Mouse (Mus musculus) kidney, embryonic 15.5 days (tissue): Measurements from ENCODE around the gene Anapc11. TPM values are rescaled to one million over a fixed set of nuclear protein-coding genes. Genes with fewer than 3 reads are reported as not detected.
A peak's percentile ranks its signal among the peaks of the same experiment; 100 is the strongest.

Experiments
- ATAC-seq: fragments of 200-750 bp; cut with Nextera tagmentation; replicated peaks from 2 replicates; pipeline ENCODE4 v1.8.0; 2017; ENCODE audit warnings: moderate TSS enrichment; ENCODE audit not compliant: low FRiP score
- H3K27ac ChIP-seq: fragments of 300-500 bp; sonication (generic); 2 replicates; pipeline ENCODE4 v1.5.1; 2015; ENCODE audit warnings: mild to moderate bottlenecking, inconsistent platforms
- H3K27me3 ChIP-seq: fragments of 300-500 bp; sonication (generic); 2 replicates; pipeline ENCODE4 v1.6.1; 2015; ENCODE audit warnings: inconsistent platforms
- H3K36me3 ChIP-seq: fragments of 300-500 bp; sonication (generic); 2 replicates; pipeline ENCODE4 v1.6.1; 2015; ENCODE audit warnings: inconsistent platforms
- H3K4me1 ChIP-seq: fragments of 300-500 bp; sonication (generic); 2 replicates; pipeline ENCODE4 v1.6.1; 2015; ENCODE audit warnings: inconsistent platforms
- H3K4me2 ChIP-seq: fragments of 300-500 bp; sonication (generic); 2 replicates; pipeline ENCODE4 v1.6.1; 2015; ENCODE audit warnings: moderate library complexity, mild to moderate bottlenecking, inconsistent platforms
- H3K4me3 ChIP-seq: fragments of 300-500 bp; sonication (generic); replicated peaks from 2 replicates; pipeline ENCODE4 v1.5.1; 2015; ENCODE audit warnings: mild to moderate bottlenecking, inconsistent platforms
- H3K9ac ChIP-seq: fragments of 300-500 bp; sonication (generic); 2 replicates; pipeline ENCODE4 v1.6.1; 2015; ENCODE audit warnings: mild to moderate bottlenecking, inconsistent platforms
- H3K9me3 ChIP-seq: fragments of 300-500 bp; sonication (generic); replicated peaks from 2 replicates; pipeline ENCODE4 v1.6.1; 2016; ENCODE audit warnings: inconsistent platforms
- WGBS: fragments of 180-500 bp; shearing (Covaris S2); methylation state at CpG from one replicate; pipeline ENCODE4 v1.1.7; 2015; ENCODE audit warnings: mixed read lengths; 5-methylcytosine and 5-hydroxymethylcytosine counted together
- polyA plus RNA-seq: library from polyadenylated mRNA; unstranded; fragments of >200 nt; fragmentation: Nextera tagmentation; extraction: Ambion mirVana; gene quantifications from 2 replicates; pipeline ENCODE4 v1.2.1, GENCODE M21; 2015

Anapc11 gene
- polyA plus RNA-seq, 1 experiment from 2014 or later, result 206 TPM

DNA sequence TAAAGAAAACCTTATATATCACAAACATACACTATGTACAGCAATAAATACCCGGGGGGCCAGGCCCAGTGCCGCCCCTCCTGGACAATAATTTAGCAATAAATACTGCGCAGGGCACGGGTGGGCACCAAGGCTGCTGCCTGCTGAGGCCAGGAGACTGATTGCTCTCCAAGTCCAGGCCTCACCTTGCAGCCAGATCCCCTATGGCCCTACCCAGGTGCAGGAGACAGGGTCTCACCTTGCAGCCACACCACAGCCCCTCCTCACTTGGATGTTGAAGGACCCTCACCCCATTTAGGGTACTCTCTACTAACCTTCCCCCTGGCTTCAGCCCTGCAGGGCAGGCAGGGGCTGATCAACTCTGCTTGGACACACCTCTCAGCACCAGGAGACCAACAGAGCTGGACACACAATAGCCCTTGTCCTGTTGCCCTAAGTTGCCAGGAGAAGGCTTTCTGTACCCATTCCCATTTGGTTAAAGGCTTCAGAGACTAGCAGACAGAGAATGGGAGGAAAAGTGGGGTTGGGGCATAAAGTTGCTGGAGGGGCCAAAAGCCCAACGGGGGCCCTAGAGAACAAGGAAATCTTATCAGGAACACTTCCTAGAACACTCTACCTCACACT, 27.0 kb downstream of the Anapc11 start, which contains the start of gene Sirt7:
Sirt7 (minus strand) TSS at position 89 of the 624 bp plus-strand sequence.
- Histone ChIP-seq H3K36me3 (peaks cover 60% of the 10 kb centered on the region), H3K9ac (peak within 1 kb of the TSS; percentile 63), H3K27ac (peak within 1 kb of the TSS; percentile 86), H3K4me3 (peak within 1 kb of the TSS; percentile 90), H3K4me2 (peak within 1 kb of the TSS; percentile 96), H3K9me3 (no peaks in the 10 kb centered on the region), H3K27me3 (no peaks in the 10 kb centered on the region), H3K4me1 (peaks cover 34% of the 10 kb centered on the region)
- peak; percentile 31; the same call in 1 of the 2 replicates for ATAC-seq
- 14% methylated on average over 5 of the region's 5 CpGs for WGBS

DNA sequence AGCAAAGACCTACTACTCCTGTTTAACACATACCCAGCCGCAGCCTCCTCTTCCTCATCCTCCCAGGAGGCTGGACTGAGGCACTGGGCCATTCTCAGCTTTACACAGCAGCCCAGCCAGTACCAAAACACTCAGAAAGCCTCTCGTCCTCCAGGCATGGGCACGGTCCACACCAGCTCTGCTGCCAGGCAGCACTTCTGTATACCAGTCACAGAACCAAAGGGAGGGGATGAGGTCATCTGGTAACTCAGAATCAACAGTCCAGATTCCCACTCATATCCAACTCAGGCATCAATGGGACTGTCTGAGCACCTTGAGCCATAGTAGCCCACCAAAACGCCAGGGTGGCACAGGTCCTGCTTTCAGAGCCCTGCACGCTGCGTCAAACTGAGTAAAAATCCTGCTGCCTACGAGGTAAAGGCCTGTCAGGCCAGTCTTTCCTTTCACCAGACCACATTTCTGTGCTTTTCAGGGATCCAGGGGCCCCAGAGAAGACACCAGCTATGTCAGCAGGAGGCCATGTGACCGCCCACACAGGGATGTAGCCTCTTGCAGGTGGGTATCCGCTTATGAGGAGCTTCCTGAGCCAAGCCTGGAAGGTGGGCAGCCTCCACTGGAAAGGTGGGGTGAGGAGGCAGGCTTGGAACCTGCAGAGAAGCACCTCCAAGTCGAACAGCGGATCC, 28.7 kb downstream of the Anapc11 start:
- H3K4me3 ChIP-seq, result no peak overlapping the region

DNA sequence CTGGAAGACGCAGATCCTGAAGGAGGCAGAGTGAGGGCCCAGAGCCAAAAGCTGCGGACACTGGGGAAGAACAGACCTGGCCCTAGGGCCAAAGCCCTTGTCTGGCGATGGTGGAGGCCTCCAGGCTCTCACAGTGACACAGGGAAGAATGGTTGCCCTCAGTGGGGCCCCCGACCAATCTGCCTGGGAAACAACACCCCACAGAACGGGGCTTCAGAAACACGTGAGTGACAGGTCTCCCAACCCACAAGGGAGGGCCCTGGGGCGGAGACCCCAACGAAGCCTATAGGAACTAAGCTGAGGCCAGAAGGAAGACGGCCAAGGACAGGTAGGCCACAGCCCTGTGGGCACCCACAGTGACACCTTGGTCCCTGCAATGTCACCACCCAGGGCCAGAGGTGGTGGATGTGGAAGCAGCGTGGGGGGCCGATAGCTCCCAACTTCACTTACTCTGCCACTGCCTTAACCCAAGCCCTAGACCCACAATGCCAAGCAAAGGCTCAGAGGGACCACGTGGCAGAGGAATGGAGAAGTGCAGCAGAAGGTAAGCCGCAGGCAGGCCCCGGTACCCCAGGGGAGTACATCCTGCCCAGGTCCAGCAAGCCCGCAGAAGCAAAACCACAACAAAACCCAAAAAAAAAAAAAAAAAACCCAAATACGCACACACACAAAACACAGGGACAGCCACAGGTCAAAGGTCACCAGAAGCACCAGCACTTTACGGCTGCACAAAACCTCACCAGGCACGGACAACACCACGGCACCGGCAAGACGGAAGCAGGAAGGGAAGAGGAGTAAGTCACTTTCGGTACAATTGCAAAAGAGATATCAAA, 29.5 kb downstream of the Anapc11 start:
- WGBS, result 82% methylated on average over 22 of the region's 22 CpGs
- Histone ChIP-seq H3K9me3 (no peaks in the 10 kb centered on the region), H3K4me3 (no peak overlapping the region), H3K4me1 (peaks cover 57% of the 10 kb centered on the region), H3K27me3 (no peaks in the 10 kb centered on the region), H3K4me2 (no peak overlapping the region), H3K36me3 (peaks cover 37% of the 10 kb centered on the region), H3K9ac (no peak overlapping the region), H3K27ac (no peak overlapping the region)
- ATAC-seq, result no peak

More for the DNA sequence above, 28.7 kb downstream of the Anapc11 start:
- WGBS, result 87% methylated on average over 11 of the region's 11 CpGs
- H3K4me2 ChIP-seq, result no peak overlapping the region
- no peak overlapping the region for H3K9ac ChIP-seq
- no peaks in the 10 kb centered on the region for H3K9me3 ChIP-seq
- peaks cover 51% of the 10 kb centered on the region for H3K4me1 ChIP-seq
- H3K36me3 ChIP-seq, result peaks cover 45% of the 10 kb centered on the region
- H3K27ac ChIP-seq, result no peak overlapping the region
- ATAC-seq, result no peak
- no peaks in the 10 kb centered on the region for H3K27me3 ChIP-seq

DNA sequence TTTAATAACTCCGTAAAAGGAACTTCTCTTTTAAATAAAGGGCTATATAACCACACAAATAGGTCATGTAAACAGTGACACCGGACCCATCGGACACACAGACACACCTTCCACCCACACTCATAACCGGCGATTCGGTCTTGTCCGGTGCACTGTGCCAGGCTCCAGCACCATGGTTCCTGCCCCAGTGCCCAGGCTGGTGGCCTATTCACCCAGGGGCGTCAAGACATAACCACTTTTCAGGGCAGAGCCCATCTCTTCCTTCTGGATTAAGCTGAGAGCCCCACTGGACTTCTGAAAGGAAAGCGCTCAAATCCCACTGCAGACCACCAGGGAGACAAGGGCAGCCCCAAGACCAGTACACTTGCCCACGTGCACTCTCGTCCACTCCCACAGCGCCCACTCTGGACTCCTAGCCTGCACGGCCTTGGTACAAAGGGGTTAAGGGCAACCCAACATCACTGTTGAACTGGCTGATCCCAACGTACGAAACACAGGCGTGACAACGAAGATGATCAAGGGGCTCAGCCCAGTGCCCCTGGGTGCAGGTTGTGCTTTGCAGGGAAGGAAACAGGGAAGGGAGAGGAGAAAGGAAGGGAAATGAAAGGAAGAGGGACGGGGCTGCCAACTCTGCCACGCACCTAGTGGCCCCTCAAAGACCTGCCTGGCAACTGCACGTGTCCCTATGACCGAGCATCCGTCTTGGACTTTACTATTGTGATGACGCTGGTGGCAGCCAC, 30.6 kb downstream of the Anapc11 start:
- Histone ChIP-seq H3K27ac (0 out of 2 replicates have a peak overlapping the region, but pooled peaks have one; percentile 15), H3K36me3 (peaks cover 31% of the 10 kb centered on the region), H3K9ac (0 out of 2 replicates have a peak overlapping the region, but pooled peaks have one; percentile 27), H3K9me3 (no peaks in the 10 kb centered on the region), H3K27me3 (no peaks in the 10 kb centered on the region), H3K4me2 (0 out of 2 replicates have a peak overlapping the region, but pooled peaks have one; percentile 90), H3K4me3 (no peak overlapping the region), H3K4me1 (peaks cover 56% of the 10 kb centered on the region)
- WGBS, result 93% methylated on average over 23 of the region's 23 CpGs
- no peak for ATAC-seq

DNA sequence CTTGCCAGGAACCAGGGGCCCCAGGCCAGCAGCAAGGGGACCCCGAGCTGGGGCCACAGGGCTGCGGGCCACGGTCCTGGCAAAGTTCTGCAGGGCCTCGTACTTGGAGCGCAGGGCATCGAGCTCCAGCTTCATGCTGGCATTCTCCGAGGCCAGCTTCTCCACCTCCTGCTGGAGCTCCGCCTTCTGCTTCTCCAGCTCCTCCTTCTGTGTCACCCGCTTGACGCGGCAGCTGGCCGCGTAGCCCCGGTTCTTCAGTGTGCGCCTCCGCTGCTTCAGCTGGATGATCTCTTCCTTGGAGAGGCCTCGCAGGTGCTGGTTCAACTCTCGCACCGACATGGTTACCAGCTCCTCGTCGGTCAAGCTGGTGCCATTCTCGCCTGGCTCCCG, 31.1 kb downstream of the Anapc11 start:
- 75% methylated on average over 23 of the region's 23 CpGs for WGBS
- H3K4me3 ChIP-seq, result peak overlapping the region; percentile 14; the same call in 1 of the 2 replicates

DNA sequence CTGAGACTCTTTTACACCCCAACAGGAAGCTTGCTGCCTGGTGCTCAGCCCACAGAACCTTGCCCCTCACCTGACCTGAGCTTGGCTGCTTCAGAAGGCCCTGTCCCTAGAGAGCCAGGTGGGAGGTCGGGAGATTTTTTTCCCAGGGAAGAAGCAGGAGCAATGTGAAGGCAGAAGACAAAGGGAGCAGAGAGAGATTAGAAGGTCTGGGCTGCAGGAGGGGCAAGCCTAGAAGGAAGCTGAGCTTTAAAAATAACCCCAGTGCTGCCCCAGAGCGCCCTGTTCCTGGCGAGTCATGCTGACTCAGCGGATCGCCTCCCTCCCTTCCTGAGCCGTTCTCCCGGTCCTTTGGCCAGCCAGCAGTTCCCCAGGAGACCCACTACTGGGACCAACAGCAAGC, 31.7 kb downstream of the Anapc11 start:
- Histone ChIP-seq H3K9me3 (no peaks in the 10 kb centered on the region), H3K27ac (peak overlapping the region; percentile 92), H3K4me2 (peak overlapping the region; percentile 90), H3K36me3 (peaks cover 31% of the 10 kb centered on the region), H3K4me1 (peaks cover 53% of the 10 kb centered on the region), H3K4me3 (peak overlapping the region; percentile 14; the same call in 1 of the 2 replicates), H3K9ac (peak overlapping the region; percentile 27), H3K27me3 (no peaks in the 10 kb centered on the region)
- no peak for ATAC-seq
- 19% methylated on average over 7 of the region's 7 CpGs for WGBS

More for the DNA sequence above, 31.1 kb downstream of the Anapc11 start:
- Histone ChIP-seq H3K4me1 (peaks cover 55% of the 10 kb centered on the region), H3K27me3 (no peaks in the 10 kb centered on the region), H3K36me3 (peaks cover 31% of the 10 kb centered on the region), H3K9me3 (no peaks in the 10 kb centered on the region), H3K4me2 (peak overlapping the region; percentile 90), H3K27ac (peak overlapping the region; percentile 92), H3K9ac (0 out of 2 replicates have a peak overlapping the region, but pooled peaks have one; percentile 27)
- ATAC-seq, result no peak

DNA sequence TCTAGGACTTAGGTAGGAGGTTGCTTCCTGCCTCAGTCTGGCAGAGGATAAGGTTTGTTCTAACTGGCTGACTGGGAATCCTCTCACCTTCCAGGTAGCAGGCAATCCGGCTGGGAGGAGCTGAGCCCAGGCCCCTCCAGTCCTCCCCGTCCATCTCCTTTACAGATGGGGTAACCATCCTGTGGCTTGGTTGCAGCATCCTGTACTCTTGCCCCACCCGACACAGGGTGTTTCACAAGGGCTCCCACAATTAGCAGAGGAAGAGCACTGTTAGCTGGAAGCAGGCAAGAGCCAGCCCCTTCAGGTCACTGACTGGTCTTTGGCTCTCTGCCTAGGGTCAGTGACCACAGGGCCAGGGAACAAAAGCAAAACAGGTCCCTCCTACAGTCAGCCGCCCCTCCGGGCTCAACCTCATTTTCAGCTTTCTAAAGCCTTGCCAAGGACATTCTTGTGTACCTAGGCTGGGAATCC, 32.2 kb downstream of the Anapc11 start:
- Histone ChIP-seq H3K27me3 (no peaks in the 10 kb centered on the region), H3K4me3 (peak overlapping the region; percentile 14), H3K4me2 (peak overlapping the region; percentile 90), H3K27ac (peak overlapping the region; percentile 92), H3K4me1 (peaks cover 48% of the 10 kb centered on the region), H3K9ac (peak overlapping the region; percentile 27; the same call in 1 of the 2 replicates), H3K36me3 (peaks cover 31% of the 10 kb centered on the region), H3K9me3 (no peaks in the 10 kb centered on the region)
- no peak for ATAC-seq
- 20% methylated on average over 5 of the region's 5 CpGs for WGBS

DNA sequence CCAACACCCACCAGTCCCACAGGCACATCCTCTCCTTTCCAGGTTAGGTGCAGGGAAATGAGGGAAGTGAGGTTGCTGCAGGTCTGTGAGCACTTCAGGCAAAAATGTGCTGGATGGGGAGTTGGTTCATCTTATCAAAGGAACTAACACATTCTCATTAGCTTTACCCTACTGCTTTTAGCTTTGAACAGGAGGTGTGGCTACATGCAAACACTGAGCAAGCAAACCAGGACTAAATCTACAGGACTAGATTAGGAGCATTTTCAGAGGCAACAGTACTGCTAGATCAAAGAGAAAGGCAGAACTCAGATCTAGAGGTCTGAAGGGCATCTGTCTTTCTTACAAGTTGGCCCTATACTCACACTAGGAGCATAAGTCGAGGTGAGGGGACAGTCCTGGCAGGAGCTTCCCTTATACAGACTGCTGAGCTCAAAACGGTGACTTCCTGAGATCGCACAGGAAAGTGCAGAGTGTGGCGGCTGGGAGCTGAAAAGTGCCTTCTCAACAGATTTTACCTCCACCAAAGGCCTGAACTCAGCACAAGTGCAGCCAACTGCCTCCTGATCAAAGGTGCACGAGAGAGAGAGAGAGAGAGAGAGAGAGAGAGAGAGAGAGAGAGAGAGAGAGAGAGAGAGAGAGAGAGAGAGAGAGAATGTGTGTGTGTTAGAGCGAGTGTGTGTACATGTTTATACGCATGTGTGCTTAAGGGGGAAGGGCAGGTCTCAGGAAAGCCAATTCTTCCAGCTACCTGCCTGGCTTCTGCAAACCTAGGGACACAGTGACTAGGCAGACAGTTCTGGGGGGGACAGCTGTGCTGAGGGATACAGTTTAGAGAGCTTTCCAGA, 32.9 kb downstream of the Anapc11 start:
- Histone ChIP-seq H3K4me3 (peak overlapping the region; percentile 98), H3K9ac (peak overlapping the region; percentile 27; the same call in 1 of the 2 replicates), H3K27me3 (no peaks in the 10 kb centered on the region), H3K27ac (peak overlapping the region; percentile 92), H3K36me3 (peaks cover 31% of the 10 kb centered on the region), H3K4me2 (peak overlapping the region; percentile 90), H3K9me3 (no peaks in the 10 kb centered on the region), H3K4me1 (peaks cover 44% of the 10 kb centered on the region)
- no peak for ATAC-seq
- WGBS, result 32% methylated on average over 7 of the region's 7 CpGs

DNA sequence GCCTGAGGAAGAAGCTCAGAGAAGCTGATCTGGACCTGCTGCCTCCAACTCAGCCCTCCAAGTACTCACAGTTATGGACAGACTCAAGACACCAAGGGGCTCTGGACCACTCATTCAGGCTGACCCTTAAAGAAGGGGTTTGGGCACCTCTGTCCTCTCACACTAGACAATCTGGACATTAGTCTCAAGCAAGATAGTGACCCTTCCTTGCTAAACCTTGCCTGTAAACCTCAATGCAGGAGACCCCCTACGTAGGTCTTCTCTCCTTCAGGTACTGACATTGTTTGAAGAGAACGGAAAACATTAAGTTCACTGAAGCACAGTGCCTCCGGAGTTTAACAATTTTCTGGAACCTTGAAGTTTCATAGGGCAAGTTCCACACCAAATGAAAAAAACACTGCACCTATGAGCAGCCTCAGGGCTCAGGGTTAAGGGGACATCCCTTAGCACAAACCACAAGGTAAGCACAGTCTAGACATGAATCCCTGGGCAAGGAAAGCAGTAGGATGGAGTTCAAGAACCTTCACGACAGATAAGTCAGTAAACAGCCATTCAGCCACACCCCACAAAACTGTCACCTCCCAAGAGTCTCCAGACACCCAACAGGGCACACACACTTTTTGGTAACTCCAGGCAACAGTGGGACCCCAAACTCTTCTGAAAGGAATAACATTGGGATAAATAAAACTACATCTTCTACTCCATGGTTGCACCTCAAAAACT, 33.7 kb downstream of the Anapc11 start:
- Histone ChIP-seq H3K27me3 (no peaks in the 10 kb centered on the region), H3K9me3 (no peaks in the 10 kb centered on the region), H3K9ac (peak overlapping the region; percentile 88), H3K4me1 (peaks cover 44% of the 10 kb centered on the region), H3K4me2 (peak overlapping the region; percentile 90), H3K36me3 (peaks cover 28% of the 10 kb centered on the region), H3K4me3 (peak overlapping the region; percentile 98), H3K27ac (peak overlapping the region; percentile 92)
- WGBS, result 48% methylated on average over 4 of the region's 4 CpGs
- ATAC-seq, result no peak
